Mouse (Mus musculus) ES-CJ7 (cell line): ENCODE measurements around the gene Ppp3r2.
A peak's percentile ranks its signal among the peaks of the same experiment; 100 is the strongest.

Source experiments
- DNase-seq: peaks from one replicate; pipeline ENCODE4 v3.0.0; 2011; ENCODE audit warnings: low read depth, low spot score

Ppp3r2 gene

GRCm38 (mm10) chr4:49681812-49682211 lies at the start of gene Ppp3r2:
TSS of gene Ppp3r2 (minus strand) at chr4:49682024.
- DNase-seq: no peak

GRCm38 (mm10) chr4:49729326-49729725 lies 47.5 kb upstream of the Ppp3r2 start:
- no peak for DNase-seq

GRCm38 (mm10) chr4:49723908-49724307 lies 42.1 kb upstream of the Ppp3r2 start:
- DNase-seq: no peak

- DNase-seq: no peak
These were observed 9.8 kb upstream of the Ppp3r2 start for GRCm38 (mm10) chr4:49691405-49692194.

GRCm38 (mm10) chr4:49688594-49689288 lies 6.9 kb upstream of the Ppp3r2 start:
- DNase-seq: peak; percentile 66

- DNase-seq: no peak
These were observed 1.5 kb downstream of the Ppp3r2 start for GRCm38 (mm10) chr4:49680171-49680875.

GRCm38 (mm10) chr4:49676790-49677189 lies 5.0 kb downstream of the Ppp3r2 start:
- DNase-seq: no peak

- DNase-seq: no peak
These were observed 5.8 kb downstream of the Ppp3r2 start for GRCm38 (mm10) chr4:49676071-49676470.

- no peak for DNase-seq
These were observed 17.0 kb downstream of the Ppp3r2 start for GRCm38 (mm10) chr4:49664850-49665249.

GRCm38 (mm10) chr4:49662231-49662630 lies 19.6 kb downstream of the Ppp3r2 start:
- DNase-seq: no peak

- DNase-seq: no peak
These were observed 20.2 kb downstream of the Ppp3r2 start for GRCm38 (mm10) chr4:49661664-49662063.

GRCm38 (mm10) chr4:49659421-49659820 lies 22.4 kb downstream of the Ppp3r2 start:
- no peak for DNase-seq

- DNase-seq: no peak
These were observed 41.9 kb downstream of the Ppp3r2 start for GRCm38 (mm10) chr4:49639913-49640312.

GRCm38 (mm10) chr4:49637821-49638220 lies 44.0 kb downstream of the Ppp3r2 start:
- DNase-seq: no peak

GRCm38 (mm10) chr4:49632139-49632481 lies 49.7 kb downstream of the Ppp3r2 start:
- DNase-seq: no peak

GRCm38 (mm10) chr4:49631319-49632138 lies 50.3 kb downstream of the Ppp3r2 start, which contains the start of gene Rnf20:
TSS of gene Rnf20 (plus strand) at chr4:49632006.
- DNase-seq: peak; percentile 96

GRCm38 (mm10) chr4:49628941-49629340 lies 52.9 kb downstream of the Ppp3r2 start:
- DNase-seq: no peak
